Mouse (Mus musculus) naive thymus-derived CD4-positive, alpha-beta T cell, adult 5 months (primary cell): ENCODE measurements around the gene Cnp. TPM values are rescaled to one million over a fixed set of nuclear protein-coding genes. Genes with fewer than 3 reads are reported as not detected.

ENCODE experiments used
- polyA plus RNA-seq: library from polyadenylated mRNA; unstranded; fragments of 100-300 nt; shearing (Covaris generic); gene quantifications from one replicate; pipeline ENCODE4 v1.2.1, GENCODE M21; 2017

Cnp gene
- polyA plus RNA-seq = 156 TPM

DNA sequence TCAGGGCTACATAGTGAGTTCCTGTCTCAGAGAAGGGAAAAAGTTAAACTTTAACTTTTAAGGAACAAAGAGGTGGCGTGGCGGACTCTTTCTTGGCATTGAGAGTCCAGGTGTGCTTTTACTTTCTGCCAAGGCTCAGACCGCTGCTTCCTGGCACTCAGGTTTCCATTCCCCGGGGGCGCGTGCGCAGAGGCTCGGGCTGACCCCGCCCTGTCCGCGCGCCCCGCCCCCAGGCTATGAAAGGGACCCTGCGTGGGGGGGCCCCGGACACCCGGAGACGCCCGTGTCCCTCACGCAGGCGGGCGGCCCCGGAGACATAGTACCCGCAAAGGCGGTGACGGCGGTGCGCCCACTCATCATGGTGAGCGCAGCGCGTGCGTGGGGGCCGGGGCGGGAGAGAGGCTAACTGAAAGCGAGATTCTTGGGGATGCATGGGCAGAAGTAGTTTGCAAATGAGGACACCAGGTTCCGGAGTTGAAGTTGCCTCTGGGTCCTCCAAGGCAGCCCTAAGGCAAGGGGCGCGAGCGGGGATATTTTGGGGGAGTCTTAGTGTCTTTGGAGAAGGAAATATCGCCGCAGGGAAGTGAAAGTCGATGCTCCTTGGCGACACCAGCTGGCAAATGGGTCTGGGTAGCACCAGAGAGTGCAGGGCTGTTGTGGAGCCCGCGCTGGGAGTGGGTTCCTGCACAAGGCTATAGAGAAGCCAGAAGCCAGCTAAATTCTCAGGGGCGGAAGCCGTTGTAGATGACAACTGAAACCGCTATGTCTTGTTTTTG lies at the start of gene Cnp:
Cnp (plus strand) TSS at position 197 of the 776 bp plus-strand sequence.

DNA sequence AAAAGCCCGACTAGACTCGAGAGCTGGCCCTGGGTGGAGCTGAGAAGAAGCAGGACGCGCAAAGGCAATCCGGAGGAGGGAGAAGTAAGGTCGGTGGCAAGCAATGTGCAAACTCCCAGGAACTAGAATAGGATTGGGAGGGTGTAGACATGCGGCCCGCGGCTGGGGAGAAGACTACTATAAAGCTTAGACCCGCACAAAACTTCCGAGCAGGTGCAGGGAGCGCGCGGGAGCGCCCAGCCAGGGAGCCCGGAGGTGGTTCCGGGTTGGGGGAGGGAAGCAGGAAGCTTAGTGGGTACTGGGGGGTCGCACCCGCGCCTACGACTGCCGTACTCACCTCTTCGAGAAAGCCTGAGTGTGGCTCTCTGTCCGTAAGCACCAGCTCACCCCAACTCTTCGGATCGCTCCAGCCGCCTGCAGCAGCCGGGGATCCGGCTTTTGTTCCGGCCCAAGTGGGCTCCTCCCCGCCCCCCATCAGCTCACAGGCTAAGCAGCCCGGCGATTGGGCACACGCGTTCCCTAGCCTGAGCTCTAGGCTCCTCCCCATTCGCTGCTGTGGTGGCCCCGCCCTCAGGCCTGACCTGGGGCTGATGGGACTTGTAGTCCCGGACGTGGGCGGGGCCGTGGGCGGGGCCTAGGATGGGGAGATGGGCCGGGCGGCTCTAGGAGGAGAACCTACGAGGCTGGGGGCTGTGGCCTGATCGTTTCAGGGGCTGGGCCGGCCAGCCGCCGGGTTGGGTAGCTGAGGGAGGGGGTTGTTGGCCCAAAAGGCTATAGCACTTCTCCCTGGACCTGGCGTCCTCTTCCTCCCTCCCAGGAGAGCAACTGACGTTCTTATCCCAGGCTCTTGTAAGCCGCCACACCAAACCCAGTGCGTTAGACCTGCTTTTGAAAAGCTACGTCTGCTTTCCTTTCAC lies 47.0 kb upstream of the Cnp start, which contains the start of gene Acly:
Acly (minus strand) TSS at position 543 of the 917 bp plus-strand sequence.

GRCm38 (mm10) chr11:100544832-100545745 lies 29.6 kb upstream of the Cnp start, which contains the start of gene Ttc25:
Ttc25 (plus strand) TSS chr11:100545607.

GRCm38 (mm10) chr11:100618761-100619484 lies 44.2 kb downstream of the Cnp start, which contains the start of gene Nkiras2:
Nkiras2 (plus strand) TSS chr11:100619244.

DNA sequence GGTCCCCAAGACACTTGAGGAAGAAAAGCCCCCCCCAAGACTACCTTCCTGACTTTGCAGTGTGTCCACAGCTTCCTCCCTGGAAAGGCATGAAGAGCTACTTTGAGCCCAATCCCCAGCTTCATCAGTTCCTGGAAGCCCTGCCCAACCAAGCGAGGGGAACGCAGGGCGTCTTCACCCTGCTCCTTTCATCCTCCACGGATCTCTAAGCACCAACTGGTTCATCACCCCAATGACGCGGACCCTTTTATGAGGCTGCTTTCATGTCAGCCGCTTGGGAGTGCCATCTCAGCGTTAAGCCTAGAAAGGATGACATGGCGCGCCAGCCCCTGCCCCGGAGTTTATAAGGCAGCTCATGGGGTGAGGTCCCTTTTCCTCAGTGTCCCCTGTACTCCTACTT lies 45.3 kb downstream of the Cnp start, which contains the start of gene Dnajc7:
Dnajc7 (minus strand) TSS at position 187 of the 400 bp plus-strand sequence.

Other genes with a start within 250 kb of the Cnp start
- not detected for gene Gast, start 240.5 kb upstream of the Cnp start, polyA plus RNA-seq
- not detected for gene Hap1, start 218.8 kb upstream of the Cnp start, polyA plus RNA-seq
- gene Jup, start 177.1 kb upstream of the Cnp start, polyA plus RNA-seq = 7.5 TPM
- not detected for gene P3h4, start 160.1 kb upstream of the Cnp start, polyA plus RNA-seq
- not detected for gene Fkbp10, start 159.2 kb upstream of the Cnp start, polyA plus RNA-seq
- gene Nt5c3b, start 133.1 kb upstream of the Cnp start, polyA plus RNA-seq = 116 TPM
- not detected for gene Klhl10, start 133.0 kb upstream of the Cnp start, polyA plus RNA-seq
- 7.8 TPM for gene Klhl11, start 102.2 kb upstream of the Cnp start, polyA plus RNA-seq
- 165 TPM for gene Acly, start 46.9 kb upstream of the Cnp start, polyA plus RNA-seq
- 0.16 TPM for gene Ttc25, start 29.3 kb upstream of the Cnp start, polyA plus RNA-seq
- gene Nkiras2, start 44.3 kb downstream of the Cnp start, polyA plus RNA-seq = 12.4 TPM
- 631 TPM for gene Dnajc7, start 45.3 kb downstream of the Cnp start, polyA plus RNA-seq
- gene Zfp385c, start 117.6 kb downstream of the Cnp start, polyA plus RNA-seq = not detected
- gene Dhx58, start 129.4 kb downstream of the Cnp start, polyA plus RNA-seq = 11.2 TPM
- 55.9 TPM for gene Kat2a, start 137.6 kb downstream of the Cnp start, polyA plus RNA-seq
- gene Hspb9, start 138.9 kb downstream of the Cnp start, polyA plus RNA-seq = not detected
- gene Rab5c, start 163.3 kb downstream of the Cnp start, polyA plus RNA-seq = 28.8 TPM
- 0.24 TPM for gene Kcnh4, start 185.0 kb downstream of the Cnp start, polyA plus RNA-seq
- not detected for gene Hcrt, start 188.0 kb downstream of the Cnp start, polyA plus RNA-seq
- gene Ghdc, start 196.1 kb downstream of the Cnp start, polyA plus RNA-seq = 3.2 TPM